Mouse (Mus musculus) forebrain, embryonic 16.5 days (tissue): Measurements from ENCODE around the gene Schip1. TPM values are rescaled to one million over a fixed set of nuclear protein-coding genes. Genes with fewer than 3 reads are reported as not detected.

ENCODE experiments used
- ATAC-seq: fragments of 200-750 bp; cut with Nextera tagmentation; 2 replicates; pipeline ENCODE4 v1.8.0; 2017; ENCODE audit warnings: mild to moderate bottlenecking, moderate library complexity
- H3K27ac ChIP-seq: fragments of 300-500 bp; sonication (generic); 2 replicates; pipeline ENCODE4 v1.5.1; 2014; ENCODE audit warnings: low read length, control low read depth
- H3K27me3 ChIP-seq: fragments of 300-500 bp; sonication (generic); replicated peaks from 2 replicates; pipeline ENCODE4 v1.6.1; 2014; ENCODE audit warnings: low read length; ENCODE audit not compliant: control insufficient read depth, insufficient read depth
- H3K36me3 ChIP-seq: fragments of 300-500 bp; sonication (generic); 2 replicates; pipeline ENCODE4 v1.6.1; 2014; ENCODE audit not compliant: control insufficient read depth, insufficient read depth
- H3K4me1 ChIP-seq: fragments of 300-500 bp; sonication (generic); replicated peaks from 2 replicates; pipeline ENCODE4 v1.6.1; 2014; ENCODE audit warnings: low read length; ENCODE audit not compliant: control insufficient read depth, insufficient read depth
- H3K4me2 ChIP-seq: fragments of 300-500 bp; sonication (generic); 2 replicates; pipeline ENCODE4 v1.6.1; 2014; ENCODE audit warnings: mild to moderate bottlenecking, low read length, control low read depth
- H3K4me3 ChIP-seq: fragments of 300-500 bp; sonication (generic); replicated peaks from 2 replicates; pipeline ENCODE4 v1.5.1; 2014; ENCODE audit warnings: mild to moderate bottlenecking, low read length, control low read depth
- H3K9ac ChIP-seq: fragments of 300-500 bp; sonication (generic); replicated peaks from 2 replicates; pipeline ENCODE4 v1.6.1; 2014; ENCODE audit warnings: low read depth, low read length, control low read depth
- H3K9me3 ChIP-seq: fragments of 300-500 bp; sonication (generic); 2 replicates; pipeline ENCODE4 v1.6.1; 2016; ENCODE audit warnings: low read length; ENCODE audit not compliant: control insufficient read depth
- WGBS: fragments of 180-500 bp; shearing (Covaris S2); extraction: QIAGEN DNeasy Blood & Tissue Kit; methylation state at CpG from one replicate; pipeline ENCODE4 v1.1.7; 2014; 5-methylcytosine and 5-hydroxymethylcytosine counted together
- polyA plus RNA-seq: library from polyadenylated mRNA; unstranded; fragments of >200 nt; fragmentation: Nextera tagmentation; extraction: Ambion mirVana; gene quantifications from 2 replicates; pipeline ENCODE4 v1.2.1, GENCODE M21; 2015

The Schip1 gene
- polyA plus RNA-seq, 1 experiment from 2014 or later, result 173 TPM

GRCm38 (mm10) chr3:68479266-68479665 is 414.7 kb downstream of the Schip1 start:
- H3K4me3 ChIP-seq, result no peak overlapping the region
- no peak overlapping the region for H3K27ac ChIP-seq
- no peaks in the 10 kb centered on the region for H3K36me3 ChIP-seq
- no peak for ATAC-seq
- H3K9ac ChIP-seq, result no peak overlapping the region
- no peak overlapping the region for H3K4me2 ChIP-seq
- H3K9me3 ChIP-seq, result no peaks in the 10 kb centered on the region
- no peaks in the 10 kb centered on the region for H3K4me1 ChIP-seq
- H3K27me3 ChIP-seq, result no peaks in the 10 kb centered on the region
- 83% methylated on average over 6 of the region's 6 CpGs for WGBS

GRCm38 (mm10) chr3:68483517-68483916 is 418.9 kb downstream of the Schip1 start:
- Histone ChIP-seq H3K9me3 (no peaks in the 10 kb centered on the region), H3K4me2 (no peak overlapping the region), H3K4me1 (no peaks in the 10 kb centered on the region), H3K4me3 (no peak overlapping the region), H3K27ac (no peak overlapping the region), H3K27me3 (no peaks in the 10 kb centered on the region), H3K36me3 (no peaks in the 10 kb centered on the region), H3K9ac (no peak overlapping the region)
- 87% methylated on average over 3 of the region's 3 CpGs for WGBS
- no peak for ATAC-seq

GRCm38 (mm10) chr3:68484021-68484420 is 419.4 kb downstream of the Schip1 start:
- Histone ChIP-seq H3K36me3 (no peaks in the 10 kb centered on the region), H3K27ac (no peak overlapping the region), H3K9me3 (no peaks in the 10 kb centered on the region), H3K4me2 (no peak overlapping the region), H3K4me3 (no peak overlapping the region), H3K4me1 (no peaks in the 10 kb centered on the region), H3K9ac (no peak overlapping the region), H3K27me3 (no peaks in the 10 kb centered on the region)
- ATAC-seq, result no peak
- WGBS, result 88% methylated on average over 9 of the region's 9 CpGs

- Histone ChIP-seq H3K4me3 (no peak overlapping the region), H3K9me3 (no peaks in the 10 kb centered on the region), H3K4me2 (no peak overlapping the region), H3K27me3 (no peaks in the 10 kb centered on the region), H3K4me1 (no peaks in the 10 kb centered on the region), H3K36me3 (no peaks in the 10 kb centered on the region), H3K27ac (no peak overlapping the region), H3K9ac (no peak overlapping the region)
- 88% methylated on average over 4 of the region's 4 CpGs for WGBS
- ATAC-seq, result no peak
Observed at GRCm38 (mm10) chr3:68484561-68484960, 420.0 kb downstream of the Schip1 start.

- no peak for ATAC-seq
- Histone ChIP-seq H3K4me3 (no peak overlapping the region), H3K9me3 (no peaks in the 10 kb centered on the region), H3K36me3 (no peaks in the 10 kb centered on the region), H3K4me2 (no peak overlapping the region), H3K27me3 (no peaks in the 10 kb centered on the region), H3K4me1 (no peaks in the 10 kb centered on the region), H3K27ac (no peak overlapping the region), H3K9ac (no peak overlapping the region)
- 76% methylated on average over 1 of the region's 1 CpGs for WGBS
Observed at GRCm38 (mm10) chr3:68487621-68488020, 423.0 kb downstream of the Schip1 start.

- Histone ChIP-seq H3K27ac (no peak overlapping the region), H3K36me3 (no peaks in the 10 kb centered on the region), H3K4me2 (no peak overlapping the region), H3K4me3 (no peak overlapping the region), H3K9me3 (no peaks in the 10 kb centered on the region), H3K27me3 (peaks cover 5% of the 10 kb centered on the region; the same call in 1 of the 2 replicates), H3K9ac (no peak overlapping the region), H3K4me1 (peaks cover 6% of the 10 kb centered on the region)
- ATAC-seq, result no peak
- WGBS, result 84% methylated on average over 5 of the region's 5 CpGs
Observed at GRCm38 (mm10) chr3:68488316-68488715, 423.7 kb downstream of the Schip1 start.

- peaks cover 25% of the 10 kb centered on the region for H3K4me1 ChIP-seq
Observed at GRCm38 (mm10) chr3:68491516-68491915, 426.9 kb downstream of the Schip1 start.

GRCm38 (mm10) chr3:68492066-68492465 is 427.5 kb downstream of the Schip1 start:
- Histone ChIP-seq H3K27ac (no peak overlapping the region), H3K27me3 (peaks cover 5% of the 10 kb centered on the region; the same call in 1 of the 2 replicates), H3K36me3 (no peaks in the 10 kb centered on the region), H3K9ac (no peak overlapping the region), H3K4me1 (peaks cover 25% of the 10 kb centered on the region), H3K4me3 (no peak overlapping the region), H3K4me2 (no peak overlapping the region), H3K9me3 (no peaks in the 10 kb centered on the region)
- 63% methylated on average over 1 of the region's 1 CpGs for WGBS
- ATAC-seq, result no peak

More at GRCm38 (mm10) chr3:68491516-68491915, 426.9 kb downstream of the Schip1 start:
- Histone ChIP-seq H3K36me3 (no peaks in the 10 kb centered on the region), H3K4me2 (no peak overlapping the region), H3K9ac (no peak overlapping the region), H3K27me3 (peaks cover 5% of the 10 kb centered on the region; the same call in 1 of the 2 replicates), H3K27ac (no peak overlapping the region), H3K4me3 (no peak overlapping the region), H3K9me3 (no peaks in the 10 kb centered on the region)
- ATAC-seq, result no peak
- 67% methylated on average over 6 of the region's 6 CpGs for WGBS

GRCm38 (mm10) chr3:68492513-68492912 is 427.9 kb downstream of the Schip1 start:
- Histone ChIP-seq H3K4me3 (no peak overlapping the region), H3K27ac (no peak overlapping the region), H3K4me2 (no peak overlapping the region), H3K9ac (no peak overlapping the region), H3K9me3 (no peaks in the 10 kb centered on the region), H3K36me3 (no peaks in the 10 kb centered on the region), H3K27me3 (peaks cover 5% of the 10 kb centered on the region; the same call in 1 of the 2 replicates), H3K4me1 (peaks cover 25% of the 10 kb centered on the region)
- no peak for ATAC-seq
- WGBS, result 30% methylated on average over 3 of the region's 3 CpGs

GRCm38 (mm10) chr3:68493170-68493585 is 428.6 kb downstream of the Schip1 start:
- ATAC-seq, result no peak
- peaks cover 25% of the 10 kb centered on the region for H3K4me1 ChIP-seq
- peak overlapping the region; percentile 81 for H3K27ac ChIP-seq
- H3K9ac ChIP-seq, result peak overlapping the region; percentile 69
- WGBS, result under 1% methylated on average over 12 of the region's 12 CpGs
- no peaks in the 10 kb centered on the region for H3K36me3 ChIP-seq
- H3K27me3 ChIP-seq, result peaks cover 5% of the 10 kb centered on the region; the same call in 1 of the 2 replicates
- H3K4me2 ChIP-seq, result peak overlapping the region; percentile 87
- no peaks in the 10 kb centered on the region for H3K9me3 ChIP-seq
- H3K4me3 ChIP-seq, result peak overlapping the region; percentile 62
